Mouse (Mus musculus) left cerebral cortex, adult 9 months (tissue): ENCODE data around the gene Carmil1.
A peak's percentile ranks its signal among the peaks of the same experiment; 100 is the strongest.

Experiments
- DNase-seq, 2 experiments: peaks; one replicate each; pipeline ENCODE4 v3.0.0; 2022; ENCODE audit warnings: low spot score in 2 of 2

Carmil1 gene

GRCm38 (mm10) chr13:24211229-24211628 is 69.4 kb downstream of the Carmil1 start:
- DNase-seq: no peak

- DNase-seq: no peak
These were observed 74.5 kb downstream of the Carmil1 start for GRCm38 (mm10) chr13:24206097-24206496.

- DNase-seq: no peak
These were observed 78.3 kb downstream of the Carmil1 start for GRCm38 (mm10) chr13:24202314-24202713.

DNA sequence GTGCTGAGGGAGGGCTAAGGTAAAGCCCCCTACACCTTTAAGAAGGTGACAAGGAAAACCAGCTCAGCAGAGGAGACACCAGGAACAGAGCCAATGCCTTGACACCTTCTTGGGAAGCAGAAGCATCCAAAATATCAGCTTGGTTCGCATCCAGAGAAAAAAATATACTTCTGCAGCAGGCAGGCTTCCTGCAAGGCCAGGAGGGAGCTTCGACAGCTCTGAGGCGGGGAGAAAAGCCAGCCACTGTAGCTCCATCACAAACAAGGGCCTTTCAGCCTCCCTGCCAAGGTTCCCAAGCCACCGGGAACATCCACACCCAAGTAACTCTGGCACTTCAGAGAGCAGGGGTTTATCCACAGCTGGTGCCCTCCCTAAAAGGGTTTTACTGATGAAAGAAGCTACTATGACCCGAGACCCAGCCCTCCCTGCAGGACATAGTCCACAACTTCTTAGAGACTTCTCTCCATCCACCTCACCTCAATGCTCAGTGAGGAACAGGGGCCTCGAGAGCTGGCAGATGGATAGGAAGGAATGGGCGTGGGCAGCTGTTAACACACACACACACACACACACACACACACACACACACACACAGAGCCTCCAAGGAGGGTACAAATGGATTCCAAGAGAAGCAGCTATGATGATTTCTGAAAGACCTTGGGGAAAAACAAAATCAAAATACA is 80.6 kb downstream of the Carmil1 start:
- DNase-seq: peak; percentile 20 to 46

- no peak for DNase-seq
These were observed 82.1 kb downstream of the Carmil1 start for GRCm38 (mm10) chr13:24198396-24198924.

- DNase-seq: no peak
These were observed 85.2 kb downstream of the Carmil1 start for GRCm38 (mm10) chr13:24195371-24195770.

DNA sequence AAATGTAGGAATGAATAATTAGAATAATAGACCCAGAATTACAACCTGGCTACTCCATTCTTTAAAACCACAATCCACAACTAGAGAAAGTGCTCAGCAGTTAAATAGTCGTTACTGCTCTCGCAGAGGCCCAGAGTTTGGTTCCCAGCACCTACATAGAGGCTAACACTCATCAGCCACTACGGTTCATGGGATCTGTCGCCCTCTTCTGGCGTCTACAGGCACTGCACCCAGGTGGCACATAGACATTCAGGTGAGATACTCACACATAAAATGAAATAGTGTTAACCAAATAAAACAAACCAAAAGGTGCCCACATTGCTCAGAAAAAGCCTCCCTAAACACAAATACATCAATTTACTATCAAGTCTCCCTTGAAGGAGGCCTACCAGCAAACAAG is 86.6 kb downstream of the Carmil1 start:
- no peak for DNase-seq

GRCm38 (mm10) chr13:24190875-24191663 is 89.5 kb downstream of the Carmil1 start:
- DNase-seq: no peak

DNA sequence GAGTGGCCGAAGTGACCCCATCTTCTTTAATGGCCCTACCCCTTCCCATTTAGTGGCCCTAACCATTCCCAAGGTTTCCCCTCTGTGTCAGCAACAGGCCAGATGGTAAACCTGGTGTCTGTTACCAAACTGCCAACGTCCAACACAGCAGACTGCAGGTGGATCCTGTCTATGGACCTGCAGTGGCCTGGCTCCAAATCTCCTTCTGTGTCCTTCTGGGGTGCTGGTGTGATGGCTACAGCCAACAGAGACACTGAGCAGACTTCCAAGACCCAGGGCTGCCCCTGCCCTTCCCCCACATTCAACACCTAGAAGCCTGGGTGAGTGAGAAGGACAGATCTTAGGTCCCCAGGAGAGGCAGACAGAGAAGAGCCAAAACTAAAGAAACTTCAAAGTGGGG is 93.6 kb downstream of the Carmil1 start:
- DNase-seq: no peak

GRCm38 (mm10) chr13:24185641-24186040 is 95.0 kb downstream of the Carmil1 start:
- DNase-seq: no peak

DNA sequence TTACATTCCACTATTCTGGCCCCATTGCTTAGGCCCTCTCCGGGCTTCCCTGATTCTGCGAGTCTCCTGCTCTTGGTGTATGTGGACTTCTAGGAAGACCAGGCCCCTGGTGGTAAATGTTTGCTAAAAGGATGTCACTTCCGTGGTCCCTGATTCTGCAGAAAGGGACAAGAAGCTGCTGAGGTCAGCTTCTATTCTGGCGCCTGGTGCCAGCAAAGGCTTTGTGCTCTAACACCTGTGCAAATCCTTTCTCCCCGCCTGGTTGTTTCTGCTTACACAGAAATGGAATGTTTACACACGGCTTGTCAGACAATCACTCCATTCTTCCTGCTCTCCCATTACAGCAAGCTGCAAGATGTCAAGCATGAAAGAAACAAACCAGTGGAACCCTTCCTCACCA is 97.7 kb downstream of the Carmil1 start:
- DNase-seq: no peak

DNA sequence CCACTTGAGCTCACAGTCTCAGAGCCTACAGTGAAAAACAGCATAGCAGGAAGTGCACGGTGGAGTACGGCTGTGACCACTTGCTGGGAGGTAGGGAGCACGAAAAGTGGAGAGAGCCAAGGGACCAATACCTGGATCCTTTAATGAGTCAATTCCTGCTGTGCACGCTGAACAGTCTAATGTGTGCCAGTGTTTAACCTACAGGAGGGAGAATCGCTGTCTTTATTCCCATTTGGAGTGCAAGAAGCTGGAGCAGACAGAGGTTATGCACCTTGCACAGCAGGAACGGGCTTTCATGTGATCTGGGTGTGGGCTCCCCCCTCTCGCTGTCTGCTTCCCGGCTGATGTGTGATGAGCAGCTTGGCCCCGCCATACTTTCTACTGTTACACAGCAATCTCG is 101.1 kb downstream of the Carmil1 start:
- no peak for DNase-seq

DNA sequence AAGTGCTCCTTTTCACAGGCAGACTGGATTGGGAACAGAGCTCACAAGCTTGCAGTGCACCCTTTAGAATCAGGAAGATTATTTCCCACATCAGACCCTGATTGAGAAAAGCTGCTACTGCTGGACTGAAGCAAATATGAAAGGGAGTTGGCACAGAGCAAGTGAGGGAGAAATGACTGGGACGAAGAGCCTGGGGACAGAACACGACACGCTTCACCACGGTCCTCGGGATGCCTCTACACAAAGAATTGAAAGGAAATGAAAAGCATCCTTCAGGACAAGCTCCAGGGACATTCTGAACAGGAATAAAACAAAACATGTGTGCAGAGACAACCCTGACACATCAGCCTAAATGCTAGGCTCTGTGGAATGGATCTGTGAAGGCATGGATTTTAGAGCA is 103.0 kb downstream of the Carmil1 start:
- DNase-seq: no peak

DNA sequence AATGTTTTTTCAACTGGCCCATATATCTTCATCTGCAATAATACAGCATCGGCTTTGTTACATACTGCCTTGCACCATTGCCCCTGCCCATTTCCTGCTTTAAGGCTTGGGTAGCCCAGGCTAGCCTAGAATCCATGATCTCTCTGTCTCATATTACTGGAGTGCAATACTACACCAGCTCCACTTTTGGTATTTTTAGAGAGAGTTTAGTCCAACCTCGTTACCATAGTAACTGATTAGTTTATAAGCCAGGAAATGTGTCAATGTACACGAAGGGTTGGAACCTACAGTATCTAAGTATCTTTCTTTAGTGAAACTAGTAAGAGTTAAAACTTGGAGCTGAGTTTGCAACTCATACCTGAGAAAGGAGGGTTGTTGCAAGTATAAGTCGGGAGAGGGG is 103.8 kb downstream of the Carmil1 start:
- DNase-seq: no peak

DNA sequence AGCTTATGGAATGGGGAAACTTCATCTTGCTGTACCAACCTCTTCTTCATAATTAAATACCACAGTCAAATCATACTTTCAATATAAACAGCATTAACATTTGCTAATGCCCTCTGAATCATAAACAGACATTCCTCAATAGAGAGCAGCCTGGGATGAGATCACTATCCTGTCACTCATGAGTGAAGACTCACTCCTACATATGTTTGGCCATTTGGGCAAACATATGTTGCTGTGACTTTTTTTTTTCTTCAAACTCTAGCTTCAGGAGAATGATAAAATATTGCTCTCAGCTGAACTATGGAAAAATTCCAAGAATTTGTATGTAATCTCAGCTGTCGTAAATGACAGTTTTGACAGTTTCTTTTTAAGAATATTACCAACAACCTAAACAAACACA is 110.9 kb downstream of the Carmil1 start:
- DNase-seq: no peak

DNA sequence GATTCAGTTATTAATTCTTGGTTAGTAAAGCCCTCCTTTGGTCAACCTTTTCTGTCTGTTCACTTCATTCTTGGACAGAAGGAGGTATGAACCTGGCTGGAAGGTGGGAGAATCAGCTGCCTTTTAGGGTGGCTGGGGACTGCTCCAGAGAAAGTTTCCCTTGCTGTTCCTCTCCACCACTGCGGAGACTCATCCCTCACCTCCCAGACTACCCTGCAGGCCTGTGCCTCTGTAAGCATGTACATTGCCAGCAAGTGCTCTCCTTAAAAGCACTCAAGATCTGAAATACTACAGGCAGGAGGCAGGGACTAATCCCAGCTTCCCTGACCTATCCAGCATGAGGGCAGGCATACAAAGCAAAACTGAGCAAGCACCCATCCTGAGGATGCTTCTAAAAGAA is 117.2 kb downstream of the Carmil1 start:
- DNase-seq: no peak

DNA sequence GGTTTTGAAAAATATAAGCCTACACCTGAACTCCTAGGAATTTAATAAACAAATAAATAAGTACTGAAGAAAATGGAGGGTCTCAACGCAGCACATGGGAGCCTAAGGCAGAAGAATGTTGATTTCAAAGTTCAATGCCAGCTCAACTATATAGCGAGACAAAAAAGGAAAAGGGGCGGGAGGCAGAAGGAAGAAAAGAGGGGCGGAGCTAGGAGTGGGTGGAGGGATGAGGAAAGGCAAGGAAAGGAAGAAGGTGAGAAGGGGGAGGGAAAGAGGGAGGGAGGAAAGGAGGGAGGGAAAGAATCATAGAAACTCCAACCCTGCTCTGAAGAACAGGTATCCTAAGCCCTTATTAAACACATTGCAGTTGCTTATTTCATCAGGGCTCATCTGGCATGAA is 119.5 kb downstream of the Carmil1 start:
- no peak for DNase-seq

- DNase-seq: no peak
These were observed 120.6 kb downstream of the Carmil1 start for GRCm38 (mm10) chr13:24159972-24160371.

GRCm38 (mm10) chr13:24159190-24159965 is 121.2 kb downstream of the Carmil1 start:
- no peak for DNase-seq

DNA sequence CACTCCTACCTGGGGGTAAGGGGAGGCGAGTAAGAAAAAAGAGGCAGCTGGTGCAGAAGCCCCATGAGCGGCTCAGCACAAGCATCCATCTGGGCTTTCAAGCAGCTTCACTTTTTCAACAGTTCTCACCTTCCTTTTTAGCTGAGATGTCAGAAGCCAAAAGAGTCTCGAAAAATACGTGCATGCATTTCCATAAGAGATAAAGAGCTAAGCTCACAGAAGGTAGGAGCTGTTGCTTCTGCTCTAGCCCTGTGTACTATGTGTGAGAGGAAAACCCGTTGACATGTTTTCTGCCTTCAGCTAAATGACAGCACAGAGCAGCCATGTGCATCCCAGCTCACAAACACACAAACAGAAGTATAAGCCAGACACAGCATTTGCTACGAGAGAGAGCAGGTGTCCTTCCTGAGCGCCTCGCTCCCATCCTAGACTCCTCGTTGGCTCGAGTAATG is 123.0 kb downstream of the Carmil1 start:
- DNase-seq: peak; percentile 28 to 57

- DNase-seq: no peak
These were observed 125.4 kb downstream of the Carmil1 start for GRCm38 (mm10) chr13:24155190-24155589.
